Mouse (Mus musculus) megakaryocyte, embryonic 14.5 days (primary cell): ENCODE measurements around the gene Prkcz.

ENCODE experiments used
- FLI1 ChIP-seq: IDR thresholded peaks from 2 replicates; pipeline ENCODE4 v1.6.1; 2012; ENCODE audit warnings: low read length, inconsistent platforms, mixed read lengths
- GATA1 ChIP-seq: IDR thresholded peaks from 3 replicates; pipeline ENCODE4 v1.6.1; 2012; ENCODE audit warnings: mixed read lengths, low read length, inconsistent platforms, borderline replicate concordance

- no peak for TF ChIP-seq FLI1
- TF ChIP-seq GATA1: no peak
These were observed 46.1 kb downstream of the Prkcz start for GRCm38 (mm10) chr4:155315031-155315430.
